Mouse (Mus musculus): Measurements from ENCODE around the gene Olfr575. TPM values are rescaled to one million over a fixed set of nuclear protein-coding genes. Genes with fewer than 3 reads are reported as not detected.

Olfr575 gene
- total and polyA plus RNA-seq, 3 experiments = 0.11 TPM; not detected in 2

DNA sequence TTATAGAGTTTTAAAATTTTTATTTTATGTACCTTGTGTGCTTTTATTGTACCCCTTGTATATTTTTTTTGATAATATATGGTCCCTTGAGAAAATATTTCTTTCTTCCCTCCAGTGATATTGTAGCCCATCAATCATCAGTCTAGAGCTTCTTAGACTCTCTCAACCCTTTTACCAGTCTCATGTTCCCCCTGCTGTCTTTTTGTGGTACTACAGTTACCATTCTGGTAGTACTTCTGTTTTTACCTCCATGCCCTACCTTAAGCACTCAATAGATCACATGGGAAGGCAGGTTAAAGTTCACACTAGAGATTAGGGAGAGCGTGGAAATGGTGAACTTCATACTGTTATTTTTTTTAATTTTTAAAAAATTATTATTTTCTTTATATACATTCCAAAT is 38.9 kb downstream of the Olfr575 start:
- Histone ChIP-seq H3K4me1 (ENCODE audit: insufficient read depth, low read depth, low read length) (no peaks in the 10 kb centered on the region), H3K4me3 (ENCODE audit: low read depth, low read length) (no peak overlapping the region), H3K36me3 (replicated peaks) (no peaks in the 10 kb centered on the region), H3K27me3 (ENCODE audit: insufficient read depth, low read length) (no peaks in the 10 kb centered on the region), H3K9me3 (replicated peaks) (no peaks in the 10 kb centered on the region)
- DNase-seq (ENCODE audit: low spot score) = peak; percentile 2
- TF ChIP-seq POLR2AphosphoS5 (IDR thresholded peaks at IDR 0.05; ENCODE audit: insufficient replicate concordance, low read depth, low read length) (no peak), GATA2 (IDR thresholded peaks at IDR 0.05; ENCODE audit: borderline replicate concordance, low read depth, low read length) (no peak), CTCF (IDR thresholded peaks at IDR 0.05; ENCODE audit: low read depth, low read length) (0 out of 2 replicates have a peak, but pooled peaks have one; percentile 19)
- ATAC-seq (ENCODE audit: extremely low read depth, insufficient number of reproducible peaks, low FRiP score, poor library complexity, severe bottlenecking) = peak; percentile 57

DNA sequence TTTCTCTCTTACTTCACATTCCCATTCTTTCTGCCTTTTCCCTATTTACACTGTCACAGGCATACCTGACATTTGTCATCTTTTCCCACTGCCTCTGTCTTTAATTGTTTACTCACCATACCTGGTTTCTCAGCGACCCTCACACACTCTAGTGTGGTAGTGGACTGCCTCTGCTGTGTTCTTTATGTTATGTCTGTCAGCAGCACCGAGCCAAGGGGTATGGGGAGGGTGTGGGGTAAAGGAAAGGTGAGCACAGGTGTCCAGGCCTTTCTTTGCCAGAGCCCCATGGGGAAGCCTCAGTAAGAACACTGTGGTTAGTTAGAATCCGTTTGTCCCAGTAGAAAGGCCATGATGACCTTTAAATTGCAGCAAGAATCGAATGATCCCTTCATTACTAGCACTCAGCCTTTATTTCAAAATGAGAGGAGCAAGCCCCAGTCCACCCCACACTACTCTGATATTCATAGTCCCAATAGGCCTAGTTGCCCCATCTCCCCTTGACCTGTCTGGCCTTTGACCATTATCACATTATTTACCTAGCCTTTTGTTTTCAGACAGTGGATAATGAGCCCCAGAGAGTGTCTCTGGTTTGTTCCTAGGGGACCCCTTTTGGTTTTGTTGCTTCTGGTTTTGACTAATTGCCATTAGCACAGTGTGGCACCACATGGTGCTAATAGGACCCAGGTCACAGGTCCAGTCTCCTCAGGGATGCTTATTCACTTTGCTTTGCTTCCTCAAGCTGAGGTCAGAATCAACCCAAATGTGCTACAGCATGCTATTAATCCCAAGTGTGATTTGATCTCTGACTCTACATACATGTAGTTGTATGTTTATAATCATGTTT is 41.3 kb downstream of the Olfr575 start, which contains the start of gene Olfr571:
Olfr571 (minus strand) TSS at position 505 of the 844 bp plus-strand sequence.
- DNase-seq (ENCODE audit: low spot score) (no peak), ATAC-seq (ENCODE audit: extremely low read depth, insufficient number of reproducible peaks, low FRiP score, poor library complexity, severe bottlenecking) (no peak)
- Histone ChIP-seq H3K27me3 (ENCODE audit: insufficient read depth, low read length) (no peaks in the 10 kb centered on the region), H3K36me3 (replicated peaks) (no peaks in the 10 kb centered on the region), H3K4me1 (ENCODE audit: insufficient read depth, low read depth, low read length) (no peaks in the 10 kb centered on the region), H3K4me3 (ENCODE audit: low read depth, low read length) (no peak within 1 kb of the TSS), H3K9me3 (replicated peaks) (no peaks in the 10 kb centered on the region)
- no peak for TF ChIP-seq GATA1 (IDR thresholded peaks at IDR 0.05; ENCODE audit: borderline replicate concordance, low read length)
- no peak for TF ChIP-seq CTCF (IDR thresholded peaks at IDR 0.05; ENCODE audit: low read depth, low read length)
- TF ChIP-seq GATA2 (IDR thresholded peaks at IDR 0.05; ENCODE audit: borderline replicate concordance, low read depth, low read length) = no peak
- TF ChIP-seq POLR2AphosphoS5 (IDR thresholded peaks at IDR 0.05; ENCODE audit: insufficient replicate concordance, low read depth, low read length) = no peak
- TF ChIP-seq TAL1 (conservative IDR thresholded peaks at IDR 0.05; ENCODE audit: low read depth, low read length) = no peak

DNA sequence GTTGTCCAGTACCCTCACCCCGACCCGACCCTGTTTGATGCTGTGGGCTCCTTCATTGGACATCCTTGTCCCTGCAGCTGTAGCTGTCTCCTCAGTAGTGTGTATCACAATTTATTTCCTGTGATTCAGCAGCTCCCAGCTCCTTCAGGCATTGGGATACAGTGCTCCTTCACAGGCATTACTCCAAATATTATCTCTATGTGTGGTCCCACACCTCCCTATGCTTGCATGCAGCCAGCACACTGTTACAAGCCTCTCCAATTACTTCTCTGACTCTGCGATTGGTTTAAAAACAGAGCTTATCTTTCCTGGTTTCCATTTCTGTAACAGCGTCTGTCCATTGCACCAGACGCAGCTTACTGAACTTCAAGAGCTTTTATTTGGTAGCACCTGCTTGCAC is 42.2 kb downstream of the Olfr575 start:
- H3K36me3 ChIP-seq (replicated peaks) = no peaks in the 10 kb centered on the region
- no peaks in the 10 kb centered on the region for H3K9me3 ChIP-seq (replicated peaks)
- no peak for TF ChIP-seq TAL1 (conservative IDR thresholded peaks at IDR 0.05; ENCODE audit: low read depth, low read length)
- TF ChIP-seq POLR2AphosphoS5 (IDR thresholded peaks at IDR 0.05; ENCODE audit: insufficient replicate concordance, low read depth, low read length) = no peak
- no peaks in the 10 kb centered on the region for H3K4me1 ChIP-seq (ENCODE audit: insufficient read depth, low read depth, low read length)
- no peaks in the 10 kb centered on the region for H3K27me3 ChIP-seq (ENCODE audit: insufficient read depth, low read length)
- ATAC-seq (ENCODE audit: extremely low read depth, insufficient number of reproducible peaks, low FRiP score, poor library complexity, severe bottlenecking) = no peak
- no peak overlapping the region for H3K4me3 ChIP-seq (ENCODE audit: low read depth, low read length)
- DNase-seq (ENCODE audit: low spot score) = no peak

DNA sequence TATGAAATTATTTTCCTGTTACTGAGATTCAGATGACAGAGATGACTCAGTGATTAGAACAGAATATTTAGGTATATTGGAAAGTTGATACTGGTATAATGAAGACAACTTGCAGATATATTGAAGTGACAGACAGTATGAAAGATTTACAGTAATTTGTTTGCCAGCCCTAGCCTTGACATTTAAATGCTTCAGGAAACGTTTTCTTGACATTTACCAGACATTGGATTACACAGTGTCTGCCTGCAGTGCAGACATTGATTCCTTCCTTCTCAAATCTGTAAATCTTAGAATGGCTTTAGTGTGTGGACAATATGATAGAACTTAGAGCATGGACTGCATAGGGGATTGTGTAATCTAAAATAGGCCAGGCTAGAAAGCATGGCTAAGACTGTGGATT is 43.3 kb downstream of the Olfr575 start:
- no peak overlapping the region for H3K4me3 ChIP-seq (ENCODE audit: low read depth, low read length)
- H3K36me3 ChIP-seq (replicated peaks) = no peaks in the 10 kb centered on the region
- no peak for DNase-seq (ENCODE audit: low spot score)
- no peaks in the 10 kb centered on the region for H3K9me3 ChIP-seq (replicated peaks)
- TF ChIP-seq CTCF (IDR thresholded peaks at IDR 0.05; ENCODE audit: low read depth, low read length) (no peak), GATA1 (IDR thresholded peaks at IDR 0.05; ENCODE audit: borderline replicate concordance, low read length) (no peak), GATA2 (IDR thresholded peaks at IDR 0.05; ENCODE audit: borderline replicate concordance, low read depth, low read length) (no peak)
- no peak for ATAC-seq (ENCODE audit: extremely low read depth, insufficient number of reproducible peaks, low FRiP score, poor library complexity, severe bottlenecking)
- H3K4me1 ChIP-seq (ENCODE audit: insufficient read depth, low read depth, low read length) = no peaks in the 10 kb centered on the region
- no peaks in the 10 kb centered on the region for H3K27me3 ChIP-seq (ENCODE audit: insufficient read depth, low read length)

Other genes with a start within 250 kb of the Olfr575 start
Only the 20 nearest of the 26 such genes appear.
- gene Olfr561, start 187.6 kb downstream of the Olfr575 start, total RNA-seq (2014; fragmentation: Nextera tagmentation) = not detected in 2 replicates
- 0.22 TPM in 1 of 2 replicates, not detected in the other for gene Olfr561, start 187.6 kb downstream of the Olfr575 start, total RNA-seq (2017)
- gene Olfr561, start 187.6 kb downstream of the Olfr575 start, polyA plus RNA-seq (2012) = not detected in 2 replicates
- gene Olfr564, start 155.3 kb downstream of the Olfr575 start, total RNA-seq (2014; fragmentation: Nextera tagmentation) = not detected in 2 replicates
- not detected in 2 replicates for gene Olfr564, start 155.3 kb downstream of the Olfr575 start, total RNA-seq (2017)
- gene Olfr564, start 155.3 kb downstream of the Olfr575 start, polyA plus RNA-seq (2012) = not detected in 2 replicates
- not detected in 2 replicates for gene Olfr566, start 100.0 kb downstream of the Olfr575 start, total RNA-seq (2014; fragmentation: Nextera tagmentation)
- gene Olfr566, start 100.0 kb downstream of the Olfr575 start, total RNA-seq (2017) = 0.06 and 0.16 TPM in 2 replicates
- not detected in 2 replicates for gene Olfr566, start 100.0 kb downstream of the Olfr575 start, polyA plus RNA-seq (2012)
- gene Olfr568, start 81.7 kb downstream of the Olfr575 start, total RNA-seq (2014; fragmentation: Nextera tagmentation) = not detected in 2 replicates
- not detected in 2 replicates for gene Olfr568, start 81.7 kb downstream of the Olfr575 start, total RNA-seq (2017)
- not detected in 2 replicates for gene Olfr568, start 81.7 kb downstream of the Olfr575 start, polyA plus RNA-seq (2012)
- gene Olfr569, start 67.9 kb downstream of the Olfr575 start, total RNA-seq (2014; fragmentation: Nextera tagmentation) = not detected in 2 replicates
- gene Olfr569, start 67.9 kb downstream of the Olfr575 start, total RNA-seq (2017) = 0.06 and 0.16 TPM in 2 replicates
- gene Olfr569, start 67.9 kb downstream of the Olfr575 start, polyA plus RNA-seq (2012) = not detected in 2 replicates
- not detected in 2 replicates for gene Olfr570, start 64.2 kb downstream of the Olfr575 start, total RNA-seq (2014; fragmentation: Nextera tagmentation)
- gene Olfr570, start 64.2 kb downstream of the Olfr575 start, total RNA-seq (2017) = not detected in 2 replicates
- not detected in 2 replicates for gene Olfr570, start 64.2 kb downstream of the Olfr575 start, polyA plus RNA-seq (2012)
- gene Olfr571, start 41.2 kb downstream of the Olfr575 start, total RNA-seq (2014; fragmentation: Nextera tagmentation) = 0.15 TPM in 1 of 2 replicates, not detected in the other
- gene Olfr571, start 41.2 kb downstream of the Olfr575 start, total RNA-seq (2017) = 0.11 and 0.12 TPM in 2 replicates
- not detected in 2 replicates for gene Olfr571, start 41.2 kb downstream of the Olfr575 start, polyA plus RNA-seq (2012)
- not detected in 2 replicates for gene Olfr572, start 34.4 kb downstream of the Olfr575 start, total RNA-seq (2014; fragmentation: Nextera tagmentation)
- 0.22 TPM in 1 of 2 replicates, not detected in the other for gene Olfr572, start 34.4 kb downstream of the Olfr575 start, total RNA-seq (2017)
- gene Olfr572, start 34.4 kb downstream of the Olfr575 start, polyA plus RNA-seq (2012) = not detected in 2 replicates
- not detected in 2 replicates for gene Olfr573-ps1, start 16.2 kb downstream of the Olfr575 start, total RNA-seq (2014; fragmentation: Nextera tagmentation)
- not detected in 2 replicates for gene Olfr573-ps1, start 16.2 kb downstream of the Olfr575 start, total RNA-seq (2017)
- not detected in 2 replicates for gene Olfr573-ps1, start 16.2 kb downstream of the Olfr575 start, polyA plus RNA-seq (2012)
- not detected in 2 replicates for gene Olfr574, start 10.3 kb downstream of the Olfr575 start, total RNA-seq (2014; fragmentation: Nextera tagmentation)
- gene Olfr574, start 10.3 kb downstream of the Olfr575 start, total RNA-seq (2017) = 0.17 TPM in 1 of 2 replicates, not detected in the other
- gene Olfr574, start 10.3 kb downstream of the Olfr575 start, polyA plus RNA-seq (2012) = not detected in 2 replicates
- gene Olfr576, start 3.9 kb upstream of the Olfr575 start, total RNA-seq (2014; fragmentation: Nextera tagmentation) = not detected in 2 replicates
- 0.06 TPM in 1 of 2 replicates, not detected in the other for gene Olfr576, start 3.9 kb upstream of the Olfr575 start, total RNA-seq (2017)
- not detected in 2 replicates for gene Olfr576, start 3.9 kb upstream of the Olfr575 start, polyA plus RNA-seq (2012)
- not detected in 2 replicates for gene Olfr577, start 17.2 kb upstream of the Olfr575 start, total RNA-seq (2014; fragmentation: Nextera tagmentation)
- 0.05 TPM in 1 of 2 replicates, not detected in the other for gene Olfr577, start 17.2 kb upstream of the Olfr575 start, total RNA-seq (2017)
- not detected in 2 replicates for gene Olfr577, start 17.2 kb upstream of the Olfr575 start, polyA plus RNA-seq (2012)
- gene Olfr578, start 30.5 kb upstream of the Olfr575 start, total RNA-seq (2014; fragmentation: Nextera tagmentation) = not detected in 2 replicates
- 0.05 TPM in 1 of 2 replicates, not detected in the other for gene Olfr578, start 30.5 kb upstream of the Olfr575 start, total RNA-seq (2017)
- gene Olfr578, start 30.5 kb upstream of the Olfr575 start, polyA plus RNA-seq (2012) = not detected in 2 replicates
- not detected in 2 replicates for gene Olfr582, start 79.2 kb upstream of the Olfr575 start, total RNA-seq (2014; fragmentation: Nextera tagmentation)
- 0.16 TPM in 1 of 2 replicates, not detected in the other for gene Olfr582, start 79.2 kb upstream of the Olfr575 start, total RNA-seq (2017)
- gene Olfr582, start 79.2 kb upstream of the Olfr575 start, polyA plus RNA-seq (2012) = not detected in 2 replicates
- gene Olfr583, start 92.5 kb upstream of the Olfr575 start, total RNA-seq (2014; fragmentation: Nextera tagmentation) = not detected in 2 replicates
- gene Olfr583, start 92.5 kb upstream of the Olfr575 start, total RNA-seq (2017) = 0.11 and 0.29 TPM in 2 replicates
- not detected in 2 replicates for gene Olfr583, start 92.5 kb upstream of the Olfr575 start, polyA plus RNA-seq (2012)
- gene Olfr584, start 123.1 kb upstream of the Olfr575 start, total RNA-seq (2014; fragmentation: Nextera tagmentation) = not detected in 2 replicates
- gene Olfr584, start 123.1 kb upstream of the Olfr575 start, total RNA-seq (2017) = 0.06 and 0.16 TPM in 2 replicates
- not detected in 2 replicates for gene Olfr584, start 123.1 kb upstream of the Olfr575 start, polyA plus RNA-seq (2012)
- not detected in 2 replicates for gene Olfr585, start 138.9 kb upstream of the Olfr575 start, total RNA-seq (2014; fragmentation: Nextera tagmentation)
- gene Olfr585, start 138.9 kb upstream of the Olfr575 start, total RNA-seq (2017) = not detected in 2 replicates
- gene Olfr585, start 138.9 kb upstream of the Olfr575 start, polyA plus RNA-seq (2012) = not detected in 2 replicates
- gene Olfr586, start 166.9 kb upstream of the Olfr575 start, total RNA-seq (2014; fragmentation: Nextera tagmentation) = not detected in 2 replicates
- gene Olfr586, start 166.9 kb upstream of the Olfr575 start, total RNA-seq (2017) = 0.06 and 0.22 TPM in 2 replicates
- gene Olfr586, start 166.9 kb upstream of the Olfr575 start, polyA plus RNA-seq (2012) = not detected in 2 replicates
- gene Olfr588-ps1, start 182.1 kb upstream of the Olfr575 start, total RNA-seq (2014; fragmentation: Nextera tagmentation) = not detected in 2 replicates
- 0.05 and 0.06 TPM in 2 replicates for gene Olfr588-ps1, start 182.1 kb upstream of the Olfr575 start, total RNA-seq (2017)
- not detected in 2 replicates for gene Olfr588-ps1, start 182.1 kb upstream of the Olfr575 start, polyA plus RNA-seq (2012)
- not detected in 2 replicates for gene Olfr589, start 197.6 kb upstream of the Olfr575 start, total RNA-seq (2014; fragmentation: Nextera tagmentation)
- gene Olfr589, start 197.6 kb upstream of the Olfr575 start, total RNA-seq (2017) = 0.11 TPM in 1 of 2 replicates, not detected in the other
- not detected in 2 replicates for gene Olfr589, start 197.6 kb upstream of the Olfr575 start, polyA plus RNA-seq (2012)